Mouse (Mus musculus) cerebral cortex, adult 2 months (tissue): Measurements from ENCODE around the gene Rab5if.

ENCODE experiments used
- WGBS: fragments of 180-500 bp; shearing (Covaris S2); methylation state at CpG from one replicate; pipeline ENCODE4 v1.1.7; 2018; 5-methylcytosine and 5-hydroxymethylcytosine counted together

The Rab5if gene

GRCm38 (mm10) chr2:156886084-156886631 lies 23.2 kb downstream of the Rab5if start:
- 79% methylated on average over 10 of the region's 10 CpGs for WGBS

GRCm38 (mm10) chr2:156887017-156887416 lies 24.1 kb downstream of the Rab5if start, which contains the start of gene Sla2:
TSS of gene Sla2 (minus strand) at chr2:156887192.
- 87% methylated on average over 6 of the region's 6 CpGs for WGBS

GRCm38 (mm10) chr2:156888490-156888889 lies 25.6 kb downstream of the Rab5if start:
- 33% methylated on average over 3 of the region's 3 CpGs for WGBS

- 61% methylated on average over 3 of the region's 3 CpGs for WGBS
Observed at GRCm38 (mm10) chr2:156892240-156892639, 29.3 kb downstream of the Rab5if start.

- 70% methylated on average over 6 of the region's 6 CpGs for WGBS
Observed at GRCm38 (mm10) chr2:156892821-156893220, 29.9 kb downstream of the Rab5if start.

GRCm38 (mm10) chr2:156894496-156895265 lies 31.8 kb downstream of the Rab5if start:
- WGBS: 71% methylated on average over 15 of the region's 15 CpGs

GRCm38 (mm10) chr2:156896384-156896914 lies 33.5 kb downstream of the Rab5if start:
- WGBS: 55% methylated on average over 9 of the region's 9 CpGs

- 53% methylated on average over 9 of the region's 9 CpGs for WGBS
Observed at GRCm38 (mm10) chr2:156897034-156897433, 34.1 kb downstream of the Rab5if start.

GRCm38 (mm10) chr2:156898374-156898773 lies 35.4 kb downstream of the Rab5if start:
- 45% methylated on average over 4 of the region's 4 CpGs for WGBS

GRCm38 (mm10) chr2:156899184-156899583 lies 36.3 kb downstream of the Rab5if start:
- 47% methylated on average over 4 of the region's 4 CpGs for WGBS

GRCm38 (mm10) chr2:156901344-156901743 lies 38.4 kb downstream of the Rab5if start:
- WGBS: 97% methylated on average over 2 of the region's 2 CpGs

GRCm38 (mm10) chr2:156901883-156902282 lies 39.0 kb downstream of the Rab5if start:
- 72% methylated on average over 6 of the region's 6 CpGs for WGBS

GRCm38 (mm10) chr2:156902411-156902810 lies 39.5 kb downstream of the Rab5if start:
- WGBS: 69% methylated on average over 4 of the region's 4 CpGs

GRCm38 (mm10) chr2:156903367-156903766 lies 40.4 kb downstream of the Rab5if start:
- WGBS: 61% methylated on average over 2 of the region's 2 CpGs

- 20% methylated on average over 6 of the region's 6 CpGs for WGBS
Observed at GRCm38 (mm10) chr2:156904976-156905717, 42.2 kb downstream of the Rab5if start.

- 48% methylated on average over 4 of the region's 4 CpGs for WGBS
Observed at GRCm38 (mm10) chr2:156905931-156906330, 43.0 kb downstream of the Rab5if start.

- WGBS: 43% methylated on average over 5 of the region's 5 CpGs
Observed at GRCm38 (mm10) chr2:156913191-156913590, 50.3 kb downstream of the Rab5if start.

- 44% methylated on average over 3 of the region's 3 CpGs for WGBS
Observed at GRCm38 (mm10) chr2:156915559-156915958, 52.6 kb downstream of the Rab5if start.

- 75% methylated on average over 3 of the region's 3 CpGs for WGBS
Observed at GRCm38 (mm10) chr2:156916419-156917125, 53.6 kb downstream of the Rab5if start.

- WGBS: 56% methylated on average over 4 of the region's 4 CpGs
Observed at GRCm38 (mm10) chr2:156918562-156918961, 55.6 kb downstream of the Rab5if start.

- WGBS: 90% methylated on average over 11 of the region's 11 CpGs
Observed at GRCm38 (mm10) chr2:156919191-156919590, 56.3 kb downstream of the Rab5if start.

GRCm38 (mm10) chr2:156919796-156920195 lies 56.9 kb downstream of the Rab5if start:
- 67% methylated on average over 2 of the region's 2 CpGs for WGBS
